Mouse (Mus musculus) E14TG2a.4 (cell line): ENCODE measurements around the gene Mrpl33.

Experiments used
- CTCF ChIP-seq: conservative IDR thresholded peaks from 2 replicates; pipeline ENCODE4 v1.5.1; 2014; ENCODE audit warnings: low read length
- NANOG ChIP-seq: IDR thresholded peaks from 2 replicates; pipeline ENCODE4 v1.6.1; 2014; ENCODE audit warnings: borderline replicate concordance, low read length, mixed read lengths
- POU5F1 ChIP-seq: IDR thresholded peaks from 2 replicates; pipeline ENCODE4 v1.6.1; 2014; ENCODE audit warnings: low read length, borderline replicate concordance

DNA sequence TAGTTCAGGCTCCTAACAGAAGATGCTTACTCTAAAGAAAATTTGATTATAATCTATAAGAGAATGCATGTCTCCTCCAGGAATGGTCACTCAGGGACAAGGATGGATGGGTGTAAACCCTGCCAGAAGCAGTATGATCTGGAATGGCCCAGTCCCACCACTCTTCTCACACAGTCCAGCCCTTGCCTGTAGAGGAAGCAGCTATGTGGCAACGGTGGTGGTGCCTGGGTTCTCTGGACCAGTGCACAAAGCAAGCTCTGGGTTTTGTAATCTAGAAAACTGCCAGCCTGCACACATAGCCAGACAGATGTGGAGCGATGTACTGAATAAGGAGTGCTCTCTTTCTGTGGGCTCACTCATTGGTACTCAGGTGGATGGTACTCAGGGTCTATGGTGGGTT lies 43.8 kb downstream of the Mrpl33 start:
- no peak for TF ChIP-seq CTCF
- no peak for TF ChIP-seq POU5F1
- TF ChIP-seq NANOG, result no peak
